Mouse (Mus musculus) stomach, embryonic 16.5 days (tissue): ENCODE measurements around the gene Mmp25. TPM values are rescaled to one million over a fixed set of nuclear protein-coding genes. Genes with fewer than 3 reads are reported as not detected.
A peak's percentile ranks its signal among the peaks of the same experiment; 100 is the strongest.

ENCODE experiments used
- ATAC-seq: fragments of 200-750 bp; cut with Nextera tagmentation; 2 replicates; pipeline ENCODE4 v1.8.0; 2017; ENCODE audit warnings: moderate number of reproducible peaks, moderate TSS enrichment; ENCODE audit not compliant: insufficient read depth, low FRiP score
- H3K27ac ChIP-seq: fragments of 300-500 bp; sonication (generic); 2 replicates; pipeline ENCODE4 v1.5.1; 2014; ENCODE audit warnings: low read length
- H3K27me3 ChIP-seq: fragments of 300-500 bp; sonication (generic); 2 replicates; pipeline ENCODE4 v1.6.1; 2014; ENCODE audit warnings: low read length, control low read depth, mixed read lengths; ENCODE audit not compliant: control insufficient read depth, insufficient read depth
- H3K36me3 ChIP-seq: fragments of 300-500 bp; sonication (generic); 2 replicates; pipeline ENCODE4 v1.6.1; 2014; ENCODE audit warnings: low read length; ENCODE audit not compliant: control insufficient read depth, insufficient read depth
- H3K4me1 ChIP-seq: fragments of 300-500 bp; sonication (generic); 2 replicates; pipeline ENCODE4 v1.6.1; 2014; ENCODE audit warnings: low read length, control low read depth, mixed read lengths; ENCODE audit not compliant: control insufficient read depth, insufficient read depth
- H3K4me2 ChIP-seq: fragments of 300-500 bp; sonication (generic); 2 replicates; pipeline ENCODE4 v1.6.1; 2014; ENCODE audit warnings: low read depth, low read length, mixed read lengths
- H3K4me3 ChIP-seq: fragments of 300-500 bp; sonication (generic); replicated peaks from 2 replicates; pipeline ENCODE4 v1.5.1; 2014; ENCODE audit warnings: mild to moderate bottlenecking, low read length
- H3K9ac ChIP-seq: fragments of 300-500 bp; sonication (generic); 2 replicates; pipeline ENCODE4 v1.6.1; 2014; ENCODE audit warnings: low read length
- H3K9me3 ChIP-seq: fragments of 300-500 bp; sonication (generic); replicated peaks from 2 replicates; pipeline ENCODE4 v1.6.1; 2016; ENCODE audit warnings: low read length, control low read depth; ENCODE audit not compliant: control insufficient read depth
- WGBS: fragments of 180-500 bp; shearing (Covaris S2); extraction: QIAGEN DNeasy Blood & Tissue Kit; methylation state at CpG from one replicate; pipeline ENCODE4 v1.1.7; 2014; 5-methylcytosine and 5-hydroxymethylcytosine counted together
- polyA plus RNA-seq: library from polyadenylated mRNA; unstranded; fragments of >200 nt; fragmentation: Nextera tagmentation; extraction: Ambion mirVana; gene quantifications from 2 replicates; pipeline ENCODE4 v1.2.1, GENCODE M21; 2015

Mmp25 gene
- polyA plus RNA-seq, 1 experiment from 2014 or later, result 0.74 TPM

DNA sequence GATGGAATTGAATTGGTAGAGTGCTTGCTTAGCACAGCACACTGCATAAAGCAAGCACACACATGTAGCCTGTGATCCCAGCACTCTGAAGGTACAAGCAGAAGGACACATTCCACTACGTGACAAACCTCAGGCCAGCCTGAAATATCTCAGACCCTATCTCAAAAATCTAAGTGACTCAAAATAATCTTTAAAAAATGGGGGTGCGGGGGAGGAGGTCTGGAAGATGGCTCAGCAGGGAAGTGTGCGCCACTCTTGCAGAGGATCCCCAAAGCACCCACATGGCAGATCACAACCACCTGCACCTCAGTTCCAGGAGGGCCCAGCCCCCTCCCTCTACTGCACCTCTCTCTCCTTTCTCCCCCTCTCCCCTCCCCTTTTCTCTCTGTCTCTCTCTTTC, 26.4 kb upstream of the Mmp25 start:
- no peak overlapping the region for H3K27ac ChIP-seq
- no peaks in the 10 kb centered on the region for H3K27me3 ChIP-seq
- no peak overlapping the region for H3K4me3 ChIP-seq
- no peak overlapping the region for H3K9ac ChIP-seq
- H3K4me1 ChIP-seq, result peaks cover 32% of the 10 kb centered on the region
- H3K9me3 ChIP-seq, result no peaks in the 10 kb centered on the region
- peaks cover 8% of the 10 kb centered on the region for H3K36me3 ChIP-seq
- ATAC-seq, result no peak
- WGBS, result 80% methylated on average over 3 of the region's 3 CpGs
- no peak overlapping the region for H3K4me2 ChIP-seq

DNA sequence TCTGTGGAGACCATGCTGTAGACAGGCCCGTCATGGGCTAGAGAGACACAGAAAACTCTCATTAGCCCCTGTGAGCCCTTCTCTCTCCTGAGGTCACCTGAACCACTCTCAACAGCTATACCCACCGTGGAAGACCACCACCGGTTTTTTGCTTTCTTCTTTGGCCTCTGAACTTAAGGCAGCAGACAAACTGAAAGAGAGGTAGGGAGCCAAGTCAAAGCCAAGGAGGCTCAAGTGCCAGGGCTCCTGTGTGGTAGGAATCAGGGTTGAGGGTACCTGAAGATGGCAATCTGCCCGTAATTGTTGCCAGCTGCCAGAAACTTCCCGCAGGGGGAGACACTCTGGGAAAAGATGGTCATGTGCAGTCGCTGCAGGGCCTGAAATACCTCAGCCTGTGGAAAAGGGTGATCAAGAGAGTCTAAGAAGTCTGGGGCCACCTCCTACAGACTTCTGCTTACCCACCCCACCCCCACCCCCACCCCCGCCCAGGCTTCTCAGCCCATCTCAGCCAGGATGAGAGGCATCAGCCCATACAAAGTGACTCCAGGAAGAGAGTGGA, 25.5 kb upstream of the Mmp25 start:
- Histone ChIP-seq H3K9ac (no peak overlapping the region), H3K27me3 (no peaks in the 10 kb centered on the region), H3K27ac (no peak overlapping the region), H3K4me3 (no peak overlapping the region), H3K36me3 (peaks cover 8% of the 10 kb centered on the region), H3K4me1 (peaks cover 23% of the 10 kb centered on the region), H3K9me3 (no peaks in the 10 kb centered on the region), H3K4me2 (no peak overlapping the region)
- WGBS, result 86% methylated on average over 7 of the region's 7 CpGs
- no peak for ATAC-seq

DNA sequence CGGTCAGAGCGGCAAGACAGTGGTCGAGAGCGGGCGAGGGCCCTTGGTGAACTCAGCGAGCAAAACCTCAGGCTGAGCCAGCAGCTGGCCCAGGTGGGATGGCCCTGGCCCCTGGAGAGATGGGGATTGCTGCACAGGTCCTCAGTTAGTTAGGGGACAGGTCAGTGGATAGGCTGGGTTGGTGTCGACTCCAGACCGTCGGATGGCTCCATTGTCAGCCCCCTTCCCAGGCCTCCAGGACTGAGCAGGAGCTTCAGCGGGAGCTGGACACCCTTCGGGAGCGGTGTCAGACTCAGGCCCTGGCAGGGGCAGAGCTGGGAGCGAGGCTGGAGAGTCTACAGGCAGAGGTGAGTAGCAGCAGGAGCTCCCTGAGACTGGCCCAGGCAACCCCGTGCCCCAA, 20.4 kb upstream of the Mmp25 start:
- no peak for ATAC-seq
- Histone ChIP-seq H3K27me3 (peaks cover 7% of the 10 kb centered on the region; the same call in 1 of the 2 replicates), H3K4me3 (no peak overlapping the region), H3K4me1 (no peaks in the 10 kb centered on the region), H3K9me3 (no peaks in the 10 kb centered on the region), H3K36me3 (peaks cover 8% of the 10 kb centered on the region), H3K9ac (no peak overlapping the region), H3K4me2 (no peak overlapping the region), H3K27ac (no peak overlapping the region)
- 82% methylated on average over 14 of the region's 14 CpGs for WGBS

DNA sequence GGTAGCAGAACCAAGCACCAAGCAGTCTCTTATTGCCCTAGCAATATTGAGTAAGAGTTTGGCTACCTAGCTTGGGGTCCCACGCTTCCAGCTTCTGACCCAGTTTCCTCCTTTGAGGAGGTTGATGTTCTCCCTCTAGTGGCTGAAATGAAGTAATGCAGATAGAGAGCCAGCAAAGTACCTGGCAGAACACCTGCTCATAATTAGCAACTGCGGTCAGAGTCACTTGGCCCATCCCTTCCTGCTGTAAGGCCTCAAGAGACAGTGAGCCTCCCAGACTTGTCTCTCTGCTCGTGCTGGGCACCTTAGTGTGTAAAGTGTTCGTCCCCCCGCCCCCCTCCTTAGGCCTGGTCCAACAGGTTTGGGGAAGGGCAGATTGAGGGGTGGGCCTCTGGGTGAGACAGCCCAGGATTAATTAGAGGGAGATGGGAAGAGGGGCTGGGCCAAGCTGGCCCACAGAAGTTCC, 19.5 kb upstream of the Mmp25 start:
- peak; percentile 8; the same call in 1 of the 2 replicates for ATAC-seq
- no peak overlapping the region for H3K4me3 ChIP-seq
- H3K27ac ChIP-seq, result no peak overlapping the region
- H3K27me3 ChIP-seq, result peaks cover 12% of the 10 kb centered on the region; the same call in 1 of the 2 replicates
- 9% methylated on average over 5 of the region's 5 CpGs for WGBS
- H3K9me3 ChIP-seq, result no peaks in the 10 kb centered on the region
- H3K4me2 ChIP-seq, result no peak overlapping the region
- no peaks in the 10 kb centered on the region for H3K4me1 ChIP-seq
- H3K9ac ChIP-seq, result no peak overlapping the region
- peaks cover 8% of the 10 kb centered on the region for H3K36me3 ChIP-seq

DNA sequence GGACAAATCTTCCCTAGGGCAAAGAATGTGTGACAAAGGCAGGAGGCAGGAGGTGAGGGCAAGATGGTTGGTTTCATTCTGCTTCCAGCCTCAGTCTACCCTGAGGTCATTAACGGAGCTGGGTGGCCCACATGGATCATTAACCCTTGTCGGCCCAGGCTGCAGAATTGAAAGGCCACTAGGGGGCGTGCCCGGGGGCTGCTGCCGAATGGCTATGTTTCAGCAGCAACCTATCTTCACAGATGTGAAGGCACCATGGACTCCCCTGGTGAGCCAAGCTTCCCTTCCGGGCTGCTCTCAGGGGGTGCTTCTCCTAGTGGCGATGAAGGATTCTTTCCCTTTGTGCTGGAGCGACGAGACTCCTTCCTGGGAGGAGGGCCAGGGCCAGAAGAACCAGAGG, 16.4 kb upstream of the Mmp25 start:
- H3K27ac ChIP-seq, result no peak overlapping the region; the same call in 1 of the 2 replicates
- no peaks in the 10 kb centered on the region; the same call in 1 of the 2 replicates for H3K36me3 ChIP-seq
- H3K9ac ChIP-seq, result 0 out of 2 replicates have a peak overlapping the region, but pooled peaks have one; percentile 41
- H3K4me1 ChIP-seq, result no peaks in the 10 kb centered on the region
- peaks cover 16% of the 10 kb centered on the region; the same call in 1 of the 2 replicates for H3K27me3 ChIP-seq
- H3K4me3 ChIP-seq, result no peak overlapping the region; the same call in 1 of the 2 replicates
- 3% methylated on average over 9 of the region's 9 CpGs for WGBS
- no peak for ATAC-seq
- H3K9me3 ChIP-seq, result no peaks in the 10 kb centered on the region
- H3K4me2 ChIP-seq, result peak overlapping the region; percentile 54

DNA sequence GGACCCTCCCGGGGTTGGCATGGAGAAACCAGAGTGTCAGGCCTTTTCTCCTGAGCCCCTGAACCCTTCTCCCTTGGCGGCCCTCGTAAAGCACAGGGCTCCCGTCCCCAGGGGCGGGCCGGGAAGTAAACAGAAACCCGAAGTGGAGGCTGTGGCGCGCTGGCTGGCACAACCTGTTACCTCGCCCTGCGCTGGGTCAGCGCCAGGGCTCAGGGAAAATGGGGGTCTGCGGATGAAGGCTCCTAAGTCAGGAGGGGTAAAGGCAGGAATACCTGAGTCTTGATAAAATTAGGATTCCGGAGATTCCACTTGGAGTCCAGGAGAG, 15.8 kb upstream of the Mmp25 start:
- H3K9ac ChIP-seq, result peak overlapping the region; percentile 61
- peak overlapping the region; percentile 54 for H3K4me2 ChIP-seq
- no peaks in the 10 kb centered on the region for H3K4me1 ChIP-seq
- no peaks in the 10 kb centered on the region for H3K36me3 ChIP-seq
- peak overlapping the region; percentile 36 for H3K4me3 ChIP-seq
- peak overlapping the region; percentile 57 for H3K27ac ChIP-seq
- H3K9me3 ChIP-seq, result no peaks in the 10 kb centered on the region
- WGBS, result 2% methylated on average over 14 of the region's 14 CpGs
- peaks cover 18% of the 10 kb centered on the region; the same call in 1 of the 2 replicates for H3K27me3 ChIP-seq
- ATAC-seq, result peak; percentile 55; the same call in 1 of the 2 replicates

DNA sequence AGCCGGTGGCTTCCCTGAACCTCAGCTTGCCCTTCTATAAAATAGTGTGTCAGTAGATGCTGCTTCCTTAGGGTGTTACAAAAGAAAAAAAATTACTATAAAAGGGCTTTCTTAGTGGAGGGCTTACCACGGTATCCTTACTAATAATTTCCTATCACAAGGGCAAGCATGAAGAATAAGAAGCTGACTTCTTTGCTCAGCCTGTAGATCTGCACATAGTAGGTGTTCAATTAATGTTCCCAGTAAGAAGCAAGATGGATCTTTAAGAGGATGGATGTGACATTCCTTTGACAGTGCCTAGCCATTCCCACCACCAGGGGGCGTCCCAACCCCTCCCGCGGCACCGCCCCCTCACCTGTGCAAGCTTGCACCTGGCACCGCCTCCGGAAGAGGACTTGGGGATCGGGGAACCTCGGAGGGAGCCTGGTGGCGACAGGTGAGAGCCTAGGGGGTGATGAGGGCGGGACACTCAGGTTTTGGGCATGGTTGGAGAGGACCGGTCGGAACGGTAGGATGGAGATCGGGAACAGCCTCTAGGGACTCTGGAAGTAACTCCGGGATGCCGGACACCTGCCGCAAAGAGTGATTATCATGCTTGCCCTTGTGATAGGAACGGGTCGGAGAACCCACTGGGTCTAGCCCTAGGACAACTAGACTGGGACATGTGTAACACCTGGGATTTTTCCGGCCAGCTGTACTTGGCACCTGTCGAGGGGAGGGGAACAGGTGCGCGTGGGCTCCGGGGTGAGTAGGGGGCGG, 15.2 kb upstream of the Mmp25 start, which contains the start of gene Bicdl2:
Gene Bicdl2 (plus strand): TSS at position 390 of the 759 bp plus-strand sequence.
- Histone ChIP-seq H3K4me3 (peak within 1 kb of the TSS; percentile 36), H3K27ac (peak within 1 kb of the TSS; percentile 57), H3K4me2 (peak within 1 kb of the TSS; percentile 54), H3K36me3 (no peaks in the 10 kb centered on the region), H3K9me3 (no peaks in the 10 kb centered on the region), H3K4me1 (no peaks in the 10 kb centered on the region), H3K9ac (peak within 1 kb of the TSS; percentile 61), H3K27me3 (peaks cover 18% of the 10 kb centered on the region; the same call in 1 of the 2 replicates)
- 7% methylated on average over 27 of the region's 27 CpGs for WGBS
- peak; percentile 60 for ATAC-seq

DNA sequence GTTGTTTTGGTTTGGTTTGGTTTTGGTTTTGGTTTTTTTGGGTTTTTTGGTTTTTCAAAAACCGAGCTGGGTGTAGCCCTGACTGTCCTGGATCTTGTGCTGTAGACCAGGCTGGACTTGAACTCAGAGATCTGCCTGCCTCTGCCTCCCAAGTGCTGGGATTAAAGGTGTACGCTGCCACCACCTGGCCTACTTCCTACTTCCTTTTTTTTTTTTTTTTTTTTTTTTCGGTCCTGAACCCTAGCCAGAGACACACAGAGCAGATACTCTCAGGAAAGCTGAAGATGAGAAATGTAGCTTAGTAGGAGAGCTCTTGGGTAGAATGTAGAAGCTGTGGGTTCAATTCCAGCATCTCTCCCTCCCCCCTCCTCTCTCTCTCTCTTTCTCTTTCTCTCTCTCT, 13.4 kb upstream of the Mmp25 start:
- WGBS, result 82% methylated on average over 3 of the region's 3 CpGs

DNA sequence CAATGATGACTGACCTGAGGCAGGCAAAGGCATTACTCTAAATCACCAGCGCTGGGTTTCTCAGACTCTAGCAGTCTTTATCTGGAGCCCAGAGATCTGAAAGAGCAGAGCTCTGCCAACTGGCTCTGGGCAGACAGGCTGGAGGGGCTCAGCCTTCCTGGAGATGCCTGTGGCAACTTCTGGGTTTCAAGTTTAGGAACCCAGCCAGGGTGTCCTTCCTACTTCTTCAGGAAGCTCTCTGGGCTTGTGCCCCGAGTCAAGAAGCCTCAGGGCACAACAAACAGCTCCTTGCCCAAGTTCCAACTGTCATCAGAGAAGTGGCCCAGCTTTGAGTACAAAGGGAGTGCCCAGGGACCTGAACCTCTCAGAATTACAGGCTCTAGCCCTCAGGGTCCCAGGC, 9.3 kb upstream of the Mmp25 start:
- ATAC-seq, result no peak
- H3K9ac ChIP-seq, result no peak overlapping the region
- no peak overlapping the region for H3K4me2 ChIP-seq
- 39% methylated on average over 2 of the region's 2 CpGs for WGBS
- H3K9me3 ChIP-seq, result no peaks in the 10 kb centered on the region
- H3K4me3 ChIP-seq, result no peak overlapping the region
- no peak overlapping the region for H3K27ac ChIP-seq
- H3K4me1 ChIP-seq, result no peaks in the 10 kb centered on the region
- H3K36me3 ChIP-seq, result no peaks in the 10 kb centered on the region
- 0 out of 2 replicates have a peak, but pooled peaks cover 6% of the 10 kb centered on the region for H3K27me3 ChIP-seq

More for the DNA sequence above, 13.4 kb upstream of the Mmp25 start:
- no peaks in the 10 kb centered on the region for H3K9me3 ChIP-seq
- H3K4me2 ChIP-seq, result no peak overlapping the region
- H3K27ac ChIP-seq, result no peak overlapping the region
- peaks cover 18% of the 10 kb centered on the region; the same call in 1 of the 2 replicates for H3K27me3 ChIP-seq
- H3K4me3 ChIP-seq, result no peak overlapping the region
- no peaks in the 10 kb centered on the region for H3K4me1 ChIP-seq
- no peak for ATAC-seq
- no peaks in the 10 kb centered on the region for H3K36me3 ChIP-seq
- H3K9ac ChIP-seq, result no peak overlapping the region
